Mouse (Mus musculus): Measurements from ENCODE around the gene Cdk2ap2.
"Not testable (repeated sequence)": the region's sequence is repeated elsewhere in the genome, so short reads cannot be mapped to it uniquely, and the experiment has no call there.

Cdk2ap2 gene

DNA sequence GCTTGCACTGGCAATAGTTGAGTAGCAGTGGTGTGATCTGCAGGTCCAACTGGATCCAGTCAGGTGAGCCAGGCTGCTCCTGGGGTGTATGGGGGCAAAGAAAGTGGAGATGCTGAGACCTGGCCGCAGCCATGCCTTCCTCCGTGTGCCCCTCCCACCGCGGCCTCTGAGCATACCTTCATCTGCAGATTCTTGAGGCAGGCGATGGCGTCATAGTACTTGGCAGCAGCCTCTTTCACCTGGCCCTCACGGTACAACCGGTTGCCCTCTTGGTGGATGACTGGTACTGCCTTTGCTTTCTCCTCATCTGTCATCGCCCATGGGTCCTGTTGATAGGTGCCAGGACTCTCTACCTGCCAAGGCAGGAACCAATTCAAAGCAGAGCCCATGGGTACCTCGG lies 18.2 kb downstream of the Cdk2ap2 start:
- DNase-seq (ENCODE audit: low spot score in 2 of 2) = no peak

DNA sequence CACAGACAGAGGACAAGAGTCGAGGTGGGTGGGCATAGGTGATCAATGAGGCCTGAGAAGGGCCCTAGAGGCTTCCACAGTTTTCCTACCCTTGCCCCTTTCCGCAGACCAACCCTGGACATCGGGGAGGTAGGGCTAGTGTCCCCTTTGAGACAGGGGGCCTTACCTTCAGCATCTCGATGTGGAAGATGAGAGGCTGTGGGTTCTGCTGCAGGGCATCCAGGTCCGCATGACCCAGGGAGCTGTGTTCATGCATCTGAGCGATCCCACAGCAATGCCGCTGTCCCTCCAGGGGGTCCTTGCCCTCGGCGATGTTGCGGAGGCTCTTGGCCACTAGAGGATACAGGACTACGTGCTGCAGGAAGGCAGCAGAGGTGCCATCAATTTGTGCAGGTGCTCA lies 18.8 kb downstream of the Cdk2ap2 start:
- DNase-seq (ENCODE audit: low spot score in 2 of 2) = no peak

DNA sequence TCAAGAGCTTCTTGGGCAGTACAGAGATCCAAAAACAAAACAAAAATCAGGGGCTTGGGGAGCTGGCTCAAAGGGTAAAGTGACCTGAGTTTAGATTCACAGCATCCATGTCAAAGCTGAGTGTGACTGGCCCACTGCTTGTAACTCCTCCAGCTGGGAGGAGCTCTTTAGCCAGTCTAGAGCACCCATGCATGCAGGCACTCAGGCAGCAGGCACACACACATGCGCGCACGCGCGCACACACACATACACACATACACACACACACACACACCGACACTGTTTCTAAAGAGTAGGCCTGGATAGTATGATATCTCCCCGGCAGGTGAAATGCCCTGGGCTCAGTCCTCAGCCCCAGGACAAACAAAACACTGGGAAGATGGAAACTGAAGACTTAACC lies 20.0 kb downstream of the Cdk2ap2 start:
- DNase-seq (ENCODE audit: low spot score in 2 of 2) = no peak

DNA sequence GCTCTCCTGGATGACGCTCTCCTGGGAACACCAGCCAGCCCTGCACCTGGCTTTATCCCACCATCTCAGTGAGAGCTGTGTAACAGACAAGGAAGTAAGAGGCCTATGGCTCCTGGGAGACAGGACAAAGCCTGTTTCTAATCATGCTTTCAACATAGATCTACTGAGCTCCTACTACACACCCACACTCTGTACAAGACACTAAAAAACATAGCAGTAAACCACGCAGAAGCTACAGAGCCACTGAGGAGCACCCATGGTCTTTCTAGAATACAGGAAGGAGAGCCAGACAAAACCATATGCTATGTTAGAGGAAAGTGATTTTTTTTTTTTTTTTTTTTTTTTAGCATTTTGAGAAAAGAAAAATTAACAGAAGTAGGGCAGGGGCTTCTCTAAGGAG lies 21.4 kb downstream of the Cdk2ap2 start:
- DNase-seq (ENCODE audit: low spot score in 2 of 2) = no peak

DNA sequence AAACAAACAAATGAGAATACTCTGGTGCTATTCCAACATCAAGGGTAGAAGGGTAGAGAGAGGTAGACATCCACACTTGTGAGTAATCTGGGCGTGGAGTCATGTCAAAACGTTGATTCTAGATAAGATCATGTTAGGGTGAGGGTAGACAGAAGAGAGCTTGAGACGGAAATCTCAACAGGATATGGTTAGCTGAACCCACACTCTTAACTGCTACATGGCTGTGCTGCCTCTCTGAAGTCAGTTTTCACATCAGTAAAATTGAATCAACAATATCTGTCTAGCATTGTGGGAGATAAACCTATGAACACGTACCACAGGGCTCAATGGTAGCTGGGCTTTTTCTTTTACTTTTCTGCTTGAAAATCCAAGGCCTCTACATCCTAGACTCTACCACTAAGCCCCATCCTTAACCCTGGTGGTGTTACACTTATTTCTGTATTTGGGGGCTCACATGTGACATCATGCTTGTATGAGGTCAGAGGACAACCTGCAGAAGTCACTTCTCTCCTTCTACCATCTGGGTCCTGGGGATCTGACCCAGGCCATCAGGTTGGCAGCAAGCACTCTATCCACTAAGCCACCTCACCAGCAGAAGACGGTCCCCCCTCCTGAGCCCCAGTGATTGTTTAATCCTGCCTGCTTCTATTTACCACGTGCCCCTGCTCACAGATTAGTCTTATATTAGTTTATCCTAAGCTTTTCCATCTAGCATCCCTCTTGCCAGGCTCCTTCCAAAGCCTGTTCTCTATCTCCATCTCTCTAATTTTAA lies 22.9 kb downstream of the Cdk2ap2 start:
- no peak for DNase-seq (ENCODE audit: low spot score in 2 of 2)

DNA sequence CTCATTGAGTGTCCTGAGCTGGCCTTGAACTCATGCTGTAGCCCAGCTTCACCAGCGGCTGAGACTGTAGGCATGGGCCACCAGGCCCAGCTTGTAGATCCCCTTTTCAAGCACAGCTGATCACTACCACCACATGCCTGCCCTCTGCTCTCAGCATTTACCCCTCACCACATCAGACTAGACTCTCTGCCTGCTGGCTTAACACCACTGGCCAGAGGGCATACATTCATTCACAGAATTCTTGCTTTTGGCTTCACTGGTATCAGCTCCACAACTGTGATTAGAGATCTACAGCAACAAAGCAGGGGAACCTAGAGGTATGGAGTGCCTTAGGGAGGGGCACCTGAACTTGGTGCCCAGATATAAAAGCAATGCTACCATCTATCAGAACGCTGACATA lies 23.5 kb downstream of the Cdk2ap2 start:
- DNase-seq (ENCODE audit: low spot score in 2 of 2) = no peak

DNA sequence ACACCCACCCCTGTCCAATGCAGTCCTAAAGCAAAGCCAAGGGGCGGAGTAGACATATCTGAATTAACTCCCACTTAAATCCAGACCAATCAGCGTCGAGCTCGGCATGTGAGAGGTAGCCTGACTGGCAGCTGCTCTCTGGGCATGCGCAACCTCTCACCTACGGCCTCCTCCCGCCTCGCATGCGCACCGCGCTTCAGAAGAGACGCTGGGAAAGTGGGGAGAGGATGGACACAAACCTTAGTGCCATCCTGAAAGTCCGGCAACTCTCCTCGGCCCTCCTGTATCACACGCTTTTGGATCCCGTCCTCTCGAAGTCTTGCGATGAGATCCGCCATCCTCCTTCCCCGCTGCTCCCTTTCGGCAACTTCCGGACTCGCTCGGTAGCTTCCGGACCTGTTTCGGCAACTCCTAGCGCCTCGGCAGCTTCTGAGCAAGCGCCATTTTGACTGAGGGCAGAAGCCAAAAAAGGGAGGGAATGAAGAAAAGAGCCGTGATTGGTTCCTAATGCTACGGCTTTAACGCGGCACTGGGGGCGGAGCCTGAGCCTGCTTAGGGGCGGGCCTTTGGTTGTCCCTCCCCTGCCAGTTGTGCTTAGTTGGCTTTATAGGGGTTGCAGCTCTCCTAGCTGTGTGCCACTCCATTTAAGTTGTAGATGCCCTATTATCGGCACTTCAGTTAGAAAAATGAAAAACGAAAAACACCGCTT lies 24.3 kb downstream of the Cdk2ap2 start:
- DNase-seq (ENCODE audit: low spot score in 2 of 2) = peak; percentile 98

DNA sequence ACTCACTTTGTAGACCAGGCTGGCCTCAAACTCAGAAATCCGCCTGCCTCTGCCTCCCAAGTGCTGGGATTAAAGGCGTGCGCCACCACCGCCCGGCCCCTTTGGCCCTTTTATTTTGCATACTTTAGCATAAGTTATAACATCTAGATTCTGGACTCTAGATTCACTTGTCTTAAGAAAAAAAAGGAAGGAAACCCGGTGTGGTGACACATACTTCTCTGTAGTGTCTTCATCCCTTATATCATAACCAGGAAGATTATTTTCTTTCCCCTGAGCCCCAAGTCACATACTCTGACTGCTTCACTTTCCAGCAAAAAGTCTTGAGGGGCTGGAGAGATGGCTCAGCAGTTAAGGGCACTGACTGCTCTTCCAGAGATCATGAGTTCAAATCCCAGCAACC lies 24.9 kb downstream of the Cdk2ap2 start:
- DNase-seq (ENCODE audit: low spot score in 2 of 2) = not testable (repeated sequence)

DNA sequence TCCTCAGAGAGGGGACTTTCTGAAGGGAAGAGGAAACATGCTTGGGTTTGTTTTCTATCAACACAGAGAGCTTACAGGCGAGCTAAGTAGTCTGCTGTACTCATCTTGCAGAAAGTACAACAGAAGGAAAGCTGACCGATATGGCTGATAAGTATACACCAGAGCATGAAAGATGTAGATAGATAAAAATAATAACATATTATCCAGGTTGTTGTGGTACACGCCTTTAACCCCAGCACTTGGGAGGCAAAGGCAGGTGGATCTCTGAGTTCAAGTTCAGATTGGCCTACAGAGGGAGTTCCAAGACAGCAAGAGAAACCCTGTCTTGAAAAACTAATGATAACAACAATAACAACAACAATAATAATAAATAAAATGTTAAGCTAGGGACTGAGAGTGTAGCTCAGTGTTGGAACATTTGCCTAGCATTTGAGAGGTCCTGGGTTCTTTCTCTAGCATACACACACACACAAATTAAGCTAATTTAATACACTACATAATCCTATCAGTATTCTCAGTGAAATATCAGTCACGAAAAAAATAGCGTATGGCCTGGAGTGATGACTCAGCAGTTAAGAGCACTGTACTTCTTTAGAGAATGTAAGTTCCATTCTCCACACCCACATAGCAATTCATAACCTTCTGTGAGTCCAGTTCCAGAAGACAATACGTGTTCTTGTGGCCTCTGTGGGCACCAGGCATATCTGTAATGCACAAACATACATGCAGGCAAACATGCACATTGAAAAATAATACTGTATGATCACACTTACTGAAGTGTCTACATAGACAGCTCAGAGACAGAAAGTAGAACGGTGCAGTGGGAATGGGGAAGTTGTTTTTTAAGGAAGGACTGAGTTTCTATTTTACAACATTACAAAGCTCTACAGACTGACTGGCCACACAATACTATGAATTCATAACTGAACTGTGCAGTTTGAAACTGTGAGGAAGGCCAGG lies 25.7 kb downstream of the Cdk2ap2 start:
- no peak for DNase-seq (ENCODE audit: low spot score in 2 of 2)

DNA sequence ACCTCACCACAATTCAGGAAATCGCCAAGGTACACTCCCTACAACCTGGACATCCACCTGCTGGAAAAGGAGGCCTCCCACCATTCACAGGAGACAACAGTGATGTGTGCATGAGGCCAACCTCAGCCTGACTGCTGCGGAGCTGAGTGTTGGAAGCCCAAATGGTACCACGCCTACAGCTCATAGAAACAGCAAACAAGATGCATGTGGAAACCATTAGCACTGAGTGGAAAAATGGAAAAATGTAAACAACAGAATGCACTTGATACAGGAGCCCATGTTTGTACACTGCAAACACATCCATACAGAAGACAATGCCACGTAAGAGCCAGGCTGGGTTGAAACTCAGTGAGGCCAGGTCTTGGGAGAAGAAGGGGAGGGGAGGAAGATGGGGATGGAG lies 27.4 kb downstream of the Cdk2ap2 start:
- no peak for DNase-seq (ENCODE audit: low spot score in 2 of 2)

DNA sequence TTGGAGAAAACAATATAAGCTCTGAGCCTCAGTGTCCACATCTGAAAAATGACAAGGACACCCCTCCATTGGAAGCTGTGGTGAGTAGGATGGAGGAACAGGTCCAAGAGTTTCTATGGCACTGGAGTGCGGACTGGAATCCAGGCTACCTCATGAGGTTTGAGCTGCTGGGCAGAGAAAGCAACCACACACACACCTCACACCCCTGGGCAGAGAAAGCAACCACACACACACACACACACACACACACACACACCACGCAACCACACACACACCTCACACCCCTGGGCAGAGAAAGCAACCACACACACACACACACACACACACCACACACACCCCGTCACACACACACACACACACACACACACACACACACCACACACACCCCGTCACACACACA lies 28.3 kb downstream of the Cdk2ap2 start:
- peak in 1 of 2 experiments; percentile 49 for DNase-seq (ENCODE audit: low spot score in 2 of 2)

DNA sequence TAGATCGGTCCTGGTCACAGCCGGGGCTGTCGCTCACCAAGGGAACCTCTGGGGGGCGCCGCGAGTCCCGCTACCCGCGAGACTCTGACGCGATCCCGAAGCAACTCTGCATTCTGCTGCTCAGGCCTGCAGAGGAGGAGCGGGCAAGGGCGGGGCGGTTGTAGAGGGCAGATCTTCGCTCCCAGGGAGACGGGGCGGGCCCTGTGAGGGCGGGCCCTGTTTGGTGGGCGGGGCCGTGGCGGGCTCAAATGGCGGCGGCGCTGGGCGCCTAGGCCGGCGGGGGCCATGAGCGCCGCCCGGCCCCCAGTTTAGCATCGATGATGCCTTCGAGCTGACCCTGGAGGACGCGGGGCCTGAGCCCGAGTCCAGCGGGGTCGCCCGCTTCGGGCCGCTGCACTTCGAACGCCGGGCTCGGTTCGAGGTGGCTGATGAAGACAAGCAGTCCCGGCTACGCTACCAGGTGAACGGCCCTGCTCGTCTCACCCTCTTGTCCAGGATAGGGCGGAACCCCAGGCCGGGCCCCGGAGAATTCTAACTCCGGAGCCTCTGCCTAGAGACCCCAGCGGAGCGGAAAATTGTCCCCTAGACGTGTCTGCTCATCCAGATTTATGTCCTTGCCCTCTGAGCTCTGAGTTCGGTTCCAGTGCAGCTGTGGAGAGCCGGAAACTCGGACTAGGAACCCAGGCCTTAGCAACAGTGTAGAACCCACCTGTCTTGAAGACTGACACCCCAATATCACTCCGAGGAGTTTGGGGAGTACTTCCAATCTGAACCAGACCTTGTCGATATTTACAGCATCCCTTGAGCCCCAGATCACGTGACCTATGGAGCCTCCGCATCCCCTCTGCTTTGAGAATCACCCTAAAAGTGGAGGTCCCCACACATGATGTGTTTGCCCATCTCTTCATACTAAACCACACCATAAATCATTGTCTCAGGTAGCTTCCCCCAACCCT lies 29.0 kb downstream of the Cdk2ap2 start, which contains the start of gene Aip:
TSS of gene Aip (minus strand) at position 118 of the 956 bp plus-strand sequence.
- peak; percentile 97 for DNase-seq (ENCODE audit: low spot score in 2 of 2)

DNA sequence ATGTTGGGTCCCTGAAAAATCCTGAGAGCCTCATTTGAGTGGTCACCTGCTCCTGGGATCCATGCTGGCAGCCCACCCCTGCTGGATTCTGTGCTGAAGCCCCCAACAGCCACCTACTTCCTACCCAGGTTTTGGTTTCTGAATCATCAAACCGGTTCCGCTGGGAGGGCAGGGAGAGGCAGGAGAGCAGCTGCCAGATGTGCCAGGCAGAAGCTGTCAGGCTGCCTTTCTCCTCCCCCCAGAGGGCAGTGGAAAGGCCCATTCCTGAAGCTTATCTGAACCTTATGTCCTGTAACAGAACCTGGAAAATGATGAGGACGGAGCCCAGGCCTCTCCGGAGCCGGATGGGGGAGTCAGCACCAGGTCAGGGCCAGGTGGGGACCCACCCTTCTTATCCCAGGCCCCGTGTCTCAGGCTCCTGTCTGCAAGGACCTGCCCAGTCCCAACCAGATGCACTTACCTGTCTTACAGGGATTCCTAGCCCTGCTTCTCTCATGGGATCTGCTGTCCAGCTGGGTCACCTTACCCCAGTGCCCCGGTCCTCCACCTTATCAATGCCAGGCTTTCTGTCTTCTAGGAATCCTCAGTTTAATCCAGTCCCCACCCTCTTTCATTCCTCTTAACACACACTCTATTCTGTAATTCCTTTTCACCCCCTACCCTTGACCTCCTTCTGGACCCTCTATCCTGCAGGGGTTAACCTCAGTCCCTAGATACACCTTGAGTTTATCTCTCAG lies 29.9 kb downstream of the Cdk2ap2 start:
- DNase-seq (ENCODE audit: low spot score in 2 of 2) = no peak

DNA sequence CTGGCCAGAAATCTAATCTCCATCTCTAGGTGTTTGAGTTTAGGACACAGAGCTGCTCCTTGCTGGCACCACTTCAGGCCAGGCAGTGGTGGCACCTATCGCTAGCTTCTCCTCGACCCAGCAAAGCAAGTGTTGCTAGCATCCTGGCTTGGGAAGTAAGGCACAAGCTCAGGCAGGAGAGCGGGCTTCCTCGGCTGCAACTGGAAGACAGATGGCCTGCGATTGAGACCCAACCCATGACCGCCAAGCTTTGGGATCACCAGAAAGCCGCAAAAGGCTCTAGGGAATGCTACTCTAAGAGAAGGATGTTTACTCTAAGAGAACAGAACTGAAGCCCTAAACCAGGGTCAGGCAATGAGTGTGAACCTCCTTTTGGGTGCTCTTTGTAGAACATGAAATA lies 32.5 kb downstream of the Cdk2ap2 start:
- no peak for DNase-seq (ENCODE audit: low spot score in 2 of 2)

DNA sequence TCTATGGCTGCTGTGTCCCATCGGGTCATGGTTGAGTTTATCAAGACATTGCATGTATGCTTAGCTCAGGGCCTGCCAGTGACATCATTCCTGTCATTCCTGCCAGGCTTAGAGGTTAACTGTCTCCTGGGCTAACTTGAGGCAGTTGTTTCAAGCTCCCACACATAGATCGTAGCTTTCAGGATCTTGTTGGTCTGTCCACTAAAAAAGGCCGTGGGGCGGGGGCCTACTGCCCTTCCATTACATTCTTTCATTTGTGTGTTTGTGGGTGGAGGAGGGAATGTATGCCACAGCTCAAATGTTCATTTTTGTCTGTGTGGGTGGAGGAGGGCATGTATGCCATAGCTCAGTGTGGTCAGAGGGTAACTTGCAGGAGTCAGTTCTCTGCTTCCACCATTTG lies 33.1 kb downstream of the Cdk2ap2 start:
- no peak for DNase-seq (ENCODE audit: low spot score in 2 of 2)

DNA sequence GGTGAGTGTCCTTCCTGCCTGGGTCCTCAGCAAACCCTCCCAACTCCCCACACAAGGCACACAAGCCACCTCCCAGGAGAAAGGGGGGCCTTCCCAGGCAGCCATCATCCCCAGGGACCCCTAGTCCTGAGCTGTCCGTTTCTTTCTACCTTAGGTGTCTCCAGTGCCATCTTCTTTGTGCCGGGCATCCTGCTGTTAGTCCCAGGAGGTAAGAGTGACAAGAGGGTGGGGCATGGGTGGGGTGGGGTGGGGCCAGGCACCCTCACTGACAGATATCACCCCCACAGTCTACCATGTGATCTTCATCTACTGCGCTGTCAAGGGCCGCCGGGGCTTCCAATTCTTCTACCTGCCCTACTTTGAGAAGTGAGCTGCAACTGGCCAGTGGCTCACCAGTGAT lies 34.1 kb downstream of the Cdk2ap2 start:
- DNase-seq (ENCODE audit: low spot score in 2 of 2) = no peak

DNA sequence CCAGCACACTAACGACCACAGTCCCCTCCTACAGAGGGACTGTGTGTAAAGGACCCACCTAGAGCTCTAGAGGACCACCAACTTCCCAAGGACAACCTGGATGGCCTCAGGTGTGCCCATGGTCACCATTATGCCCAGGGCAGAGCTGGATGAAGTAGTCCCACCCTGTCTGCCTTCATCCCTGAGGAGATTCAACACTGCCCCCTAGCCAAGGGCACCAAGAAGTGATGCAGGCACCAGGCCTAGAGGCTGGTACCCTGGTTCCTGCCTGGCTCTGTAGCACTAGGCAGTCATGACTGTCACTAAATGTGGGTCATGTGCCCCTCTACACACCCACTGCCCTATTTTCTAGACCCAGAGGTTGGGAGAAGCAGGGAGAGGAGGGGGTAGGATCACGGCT lies 34.8 kb downstream of the Cdk2ap2 start:
- no peak for DNase-seq (ENCODE audit: low spot score in 2 of 2)

DNA sequence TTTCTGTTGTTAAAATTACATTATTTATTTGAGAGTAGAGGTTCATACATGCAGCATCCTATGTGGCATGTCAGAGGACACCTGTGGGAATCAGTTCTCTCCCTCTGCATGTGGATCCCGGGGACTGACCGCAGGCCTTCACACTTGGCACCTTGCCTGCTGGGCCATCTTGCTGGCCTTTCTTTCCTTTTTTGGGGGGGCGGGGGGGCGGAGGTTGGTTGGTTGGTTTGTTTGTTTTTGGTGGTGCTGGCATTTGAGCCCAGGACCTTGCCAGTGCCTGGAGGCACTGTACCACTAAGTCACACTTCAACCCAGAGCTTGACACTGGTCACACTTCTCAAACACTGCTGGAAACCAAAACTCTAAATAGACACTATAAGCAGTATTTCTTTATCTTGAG lies 37.4 kb downstream of the Cdk2ap2 start:
- DNase-seq (ENCODE audit: low spot score in 2 of 2) = no peak

DNA sequence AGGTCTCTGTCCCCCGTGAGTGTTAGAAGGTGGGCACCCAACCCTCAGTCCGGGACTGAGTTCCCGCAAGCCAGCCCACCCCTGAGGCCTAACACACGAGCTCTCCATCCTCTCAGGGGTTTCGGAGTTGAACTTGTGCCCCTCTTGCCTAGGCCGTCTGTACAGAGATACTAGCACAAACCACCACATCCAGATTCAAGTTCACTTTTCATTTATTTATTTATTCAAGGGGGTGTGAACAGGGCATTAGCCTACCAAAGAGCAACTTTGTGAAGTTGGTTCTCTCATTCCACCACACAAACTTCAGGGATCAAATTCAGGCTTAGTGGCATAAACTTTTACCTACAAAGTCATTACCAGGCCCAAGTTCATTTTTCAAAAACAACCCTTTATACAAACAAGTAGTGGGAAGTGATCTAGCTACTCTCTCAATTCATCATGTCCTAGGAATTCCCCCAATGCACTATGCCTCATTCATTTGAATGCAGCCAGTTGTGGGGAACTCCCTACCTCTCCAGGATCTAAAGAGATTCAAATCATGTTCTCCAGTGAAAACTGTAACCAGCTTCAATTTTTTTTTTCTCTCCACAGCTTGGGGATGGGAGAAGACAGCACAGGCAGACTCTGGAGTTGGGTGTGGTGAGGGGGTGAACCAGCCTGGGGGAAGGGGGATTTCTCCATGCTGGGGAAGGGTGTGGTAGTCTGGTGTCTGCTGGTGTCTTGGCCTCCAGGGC lies 38.4 kb downstream of the Cdk2ap2 start:
- DNase-seq (ENCODE audit: low spot score in 2 of 2) = not testable (repeated sequence)

DNA sequence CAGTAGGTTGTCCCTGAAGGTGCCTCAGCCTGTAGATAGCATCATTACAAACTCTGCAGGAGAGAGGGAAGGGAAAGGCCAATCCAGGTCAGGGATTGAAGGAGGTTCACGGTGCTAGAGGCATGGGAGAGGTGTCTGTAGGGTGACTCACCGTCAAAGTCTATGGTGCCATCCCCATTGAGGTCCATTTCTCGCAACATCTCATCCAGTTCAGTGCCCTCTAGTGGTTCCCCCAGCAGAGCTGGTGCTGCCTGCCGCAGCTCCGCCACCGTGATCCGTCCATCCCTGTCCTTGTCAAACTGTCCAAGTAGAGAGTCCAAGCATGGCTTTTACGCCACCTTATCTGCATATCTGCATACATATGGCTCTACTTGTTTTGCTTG lies 39.0 kb downstream of the Cdk2ap2 start:
- not testable (repeated sequence) for DNase-seq (ENCODE audit: low spot score in 2 of 2)

All from right cerebral cortex, adult 2 months (tissue).